Mouse (Mus musculus) CH12.LX (cell line): Measurements from ENCODE around the gene Ush1g. TPM values are rescaled to one million over a fixed set of nuclear protein-coding genes. Genes with fewer than 3 reads are reported as not detected.

ENCODE experiments used
- DNase-seq: peaks from one replicate; pipeline ENCODE4 v3.0.0-alpha.2; 2013; ENCODE audit errors: extremely low read depth
- H3K27ac ChIP-seq: 2 replicates; pipeline ENCODE4 v1.5.1; 2012; ENCODE audit warnings: low read depth, mild to moderate bottlenecking, control low read depth, moderate library complexity; ENCODE audit not compliant: insufficient read depth
- H3K27me3 ChIP-seq: replicated peaks from 2 replicates; pipeline ENCODE3; 2012; ENCODE audit warnings: inconsistent platforms
- H3K36me3 ChIP-seq, 2 experiments: replicated peaks in 1 of 2; 2 replicates each; pipeline versions ENCODE3 to v1.6.1; 2012; ENCODE audit warnings: inconsistent platforms in 1 of 2, low read length in 1 of 2, mild to moderate bottlenecking in 1 of 2, mixed read lengths in 1 of 2, moderate library complexity in 1 of 2; ENCODE audit not compliant: control insufficient read depth in 1 of 2, insufficient read depth in 1 of 2
- H3K4me1 ChIP-seq, 2 experiments: 2 replicates each; pipeline ENCODE4 v1.6.1; 2012; ENCODE audit warnings: inconsistent platforms in 1 of 2, moderate library complexity in 1 of 2; ENCODE audit not compliant: insufficient read depth in 2 of 2, control insufficient read depth in 1 of 2
- H3K4me2 ChIP-seq: 2 replicates; pipeline ENCODE4 v1.6.1; 2012; ENCODE audit warnings: low read depth, mild to moderate bottlenecking, control low read depth; ENCODE audit not compliant: poor library complexity, insufficient read depth, severe bottlenecking
- H3K4me3 ChIP-seq, 3 experiments: fragments of 150-350 bp in 1 of 3; sonication (generic) in 1 of 3; replicated peaks in 1 of 3; 2 replicates each; pipeline versions ENCODE3 to v1.5.1; 2011 to 2012; ENCODE audit warnings: low read depth in 2 of 3, low read length in 2 of 3, mild to moderate bottlenecking in 2 of 3, moderate library complexity in 2 of 3, control low read depth in 1 of 3, improper control_type of control experiment in 1 of 3, inconsistent platforms in 1 of 3, mixed read lengths in 1 of 3; ENCODE audit not compliant: poor library complexity in 1 of 3
- H3K79me2 ChIP-seq: replicated peaks from 2 replicates; pipeline ENCODE4 v1.6.1; 2012; ENCODE audit warnings: mild to moderate bottlenecking, moderate library complexity; ENCODE audit not compliant: control insufficient read depth, poor library complexity, insufficient read depth, severe bottlenecking; ENCODE audit errors: extremely low read depth
- H3K9ac ChIP-seq: 2 replicates; pipeline ENCODE4 v1.6.1; 2012; ENCODE audit warnings: low read depth, mild to moderate bottlenecking, control low read depth, moderate library complexity; ENCODE audit not compliant: insufficient read depth
- H3K9me3 ChIP-seq: replicated peaks from 2 replicates; pipeline ENCODE3; 2012; ENCODE audit warnings: low read length, inconsistent platforms, mixed read lengths
- BHLHE40 ChIP-seq: IDR thresholded peaks from 2 replicates; pipeline ENCODE4 v1.6.1; 2011; ENCODE audit warnings: mild to moderate bottlenecking, low read depth, low read length, improper control_type of control experiment
- CHD1 ChIP-seq: IDR thresholded peaks from 2 replicates; pipeline ENCODE4 v1.6.1; 2012; ENCODE audit warnings: low read depth, low read length, improper control_type of control experiment, inconsistent platforms
- CHD2 ChIP-seq: IDR thresholded peaks from 2 replicates; pipeline ENCODE4 v1.6.1; 2011; ENCODE audit warnings: low read length, improper control_type of control experiment
- CTCF ChIP-seq, 2 experiments: IDR thresholded peaks in 1 of 2; conservative IDR thresholded peaks in 1 of 2; 2 replicates each; pipeline ENCODE4 v1.5.1; 2011 to 2012; ENCODE audit warnings: low read depth in 2 of 2, low read length in 2 of 2, improper control_type of control experiment in 1 of 2, inconsistent platforms in 1 of 2, mild to moderate bottlenecking in 1 of 2, moderate library complexity in 1 of 2
- ELF1 ChIP-seq: IDR thresholded peaks from 2 replicates; pipeline ENCODE4 v1.6.1; 2014; ENCODE audit warnings: low read depth, mild to moderate bottlenecking, inconsistent platforms, low read length, improper control_type of control experiment
- EP300 ChIP-seq: IDR thresholded peaks from 2 replicates; pipeline ENCODE4 v1.6.1; 2011; ENCODE audit warnings: low read length, improper control_type of control experiment
- ETS1 ChIP-seq: conservative IDR thresholded peaks from 2 replicates; pipeline ENCODE4 v1.6.1; 2012; ENCODE audit warnings: low read depth, mild to moderate bottlenecking, inconsistent platforms, low read length, improper control_type of control experiment, moderate library complexity
- KAT2A ChIP-seq: IDR thresholded peaks from 2 replicates; pipeline ENCODE4 v1.6.1; 2012; ENCODE audit warnings: low read length, improper control_type of control experiment, inconsistent platforms; ENCODE audit not compliant: insufficient replicate concordance
- MAX ChIP-seq: IDR thresholded peaks from 2 replicates; pipeline ENCODE4 v1.6.1; 2011; ENCODE audit warnings: low read length, improper control_type of control experiment
- MYC ChIP-seq: IDR thresholded peaks from 2 replicates; pipeline ENCODE4 v1.6.1; 2011; ENCODE audit warnings: low read depth, mild to moderate bottlenecking, improper control_type of control experiment, low read length
- POLR2A ChIP-seq: IDR thresholded peaks from 2 replicates; pipeline ENCODE4 v1.6.1; 2011; ENCODE audit warnings: low read depth, mild to moderate bottlenecking, improper control_type of control experiment, low read length
- POLR2AphosphoS2 ChIP-seq: IDR thresholded peaks from 2 replicates; pipeline ENCODE4 v1.6.1; 2011; ENCODE audit warnings: low read depth, low read length, improper control_type of control experiment
- USF1 ChIP-seq: IDR thresholded peaks from 2 replicates; pipeline ENCODE4 v1.6.1; 2014; ENCODE audit warnings: low read depth, mild to moderate bottlenecking, inconsistent platforms, low read length, improper control_type of control experiment
- ZC3H11A ChIP-seq: IDR thresholded peaks from 2 replicates; pipeline ENCODE4 v1.6.1; 2012; ENCODE audit warnings: low read depth, mild to moderate bottlenecking, inconsistent platforms, low read length, improper control_type of control experiment
- ZMIZ1 ChIP-seq: IDR thresholded peaks from 2 replicates; pipeline ENCODE4 v1.6.1; 2012; ENCODE audit warnings: low read depth, mild to moderate bottlenecking, inconsistent platforms, low read length, improper control_type of control experiment
- ZNF384 ChIP-seq: IDR thresholded peaks from 2 replicates; pipeline ENCODE4 v1.6.1; 2012; ENCODE audit warnings: low read depth, low read length, improper control_type of control experiment, inconsistent platforms
- dilution Hi-C: fragments of 300-500 bp; cut with MboI; formaldehyde crosslinking; loops from 2 replicates; pipeline ENCODE4 v1.14.3; 2020; ENCODE audit warnings: low sequenced_read_pairs; ENCODE audit not compliant: extremely low pct_unique_long_range_greater_than_20kb, extremely low pct_ligation_motif_present
- in situ Hi-C: fragments of 300-500 bp; cut with MboI; formaldehyde crosslinking; loops from 3 replicates; pipeline ENCODE4 v1.14.3; 2019; ENCODE audit warnings: low sequenced_read_pairs, low pct_ligation_motif_present, low pct_unique_long_range_greater_than_20kb, mixed read lengths
- polyA plus RNA-seq: library from polyadenylated mRNA; unstranded; fragments of >175 nt; gene quantifications from 2 replicates; pipeline ENCODE4 v1.2.1, GENCODE M21; 2012; ENCODE audit warnings: low read depth; ENCODE audit not compliant: insufficient read length
- total RNA-seq, 2 experiments: library from RNA; depleted of rRNA; stranded (reverse); fragments of 300-350 nt in 1 of 2; fragments of >200 nt in 1 of 2; gene quantifications; 2 replicates each; pipeline ENCODE4 v1.2.3; 2012 to 2014

The Ush1g gene
- total and polyA plus RNA-seq, 3 experiments = 0.42 TPM; not detected in 2

GRCm38 (mm10) chr11:115273735-115274134 lies 48.1 kb downstream of the Ush1g start:
- Histone ChIP-seq H3K4me3 (peak overlapping the region in 1 of 3 experiments; percentile 7), H3K9ac (0 out of 2 replicates have a peak overlapping the region, but pooled peaks have one; percentile 6), H3K79me2 (0 out of 2 replicates have a peak, but pooled peaks cover 9% of the 10 kb centered on the region), H3K9me3 (no peaks in the 10 kb centered on the region), H3K27ac (peak overlapping the region; percentile 23; the same call in 1 of the 2 replicates), H3K27me3 (no peaks in the 10 kb centered on the region), H3K4me1 (peaks cover 33 to 57% of the 10 kb centered on the region in 2 experiments), H3K36me3 (peaks cover 35 to 54% of the 10 kb centered on the region in 2 experiments), H3K4me2 (peak overlapping the region; percentile 89)
- DNase-seq = no peak
- dilution Hi-C loops = no loop called here
- in situ Hi-C loops = loop anchor here (5.0 kb wide), 2 partner anchors 41 to 111 kb away; partner anchors contain the start of gene Slc9a3r1
- TF ChIP-seq KAT2A = no peak
- TF ChIP-seq ZNF384 = no peak
- TF ChIP-seq BHLHE40 = no peak
- no peak for TF ChIP-seq USF1
- no peak for TF ChIP-seq EP300
- TF ChIP-seq MYC = no peak
- no peak for TF ChIP-seq MAX
- no peak for TF ChIP-seq CHD2
- no peak for TF ChIP-seq ZC3H11A
- no peak for TF ChIP-seq CHD1
- TF ChIP-seq CTCF (conservative IDR thresholded peaks at IDR 0.05 in 1 of 2, IDR thresholded peaks at IDR 0.05 in 1 of 2; ENCODE audit: low read depth in 2 of 2, low read length in 2 of 2) = no peak
- TF ChIP-seq POLR2AphosphoS2 = no peak
- no peak for TF ChIP-seq ETS1

- Histone ChIP-seq H3K79me2 (0 out of 2 replicates have a peak, but pooled peaks cover 9% of the 10 kb centered on the region), H3K9ac (no peak overlapping the region), H3K36me3 (peaks cover 43 to 62% of the 10 kb centered on the region in 2 experiments), H3K27ac (no peak overlapping the region), H3K4me3 (no peak overlapping the region), H3K4me2 (no peak overlapping the region), H3K27me3 (no peaks in the 10 kb centered on the region)
- in situ Hi-C loops = loop anchor here (5.0 kb wide), 2 partner anchors 41 to 111 kb away; partner anchors contain the start of gene Slc9a3r1
- DNase-seq = no peak
- TF ChIP-seq ZMIZ1 (no peak), MYC (no peak), POLR2A (no peak), MAX (no peak), POLR2AphosphoS2 (no peak), ELF1 (no peak)
- TF ChIP-seq, all 38 proteins: peak for 0
- H3K9me3 ChIP-seq = no peaks in the 10 kb centered on the region
- dilution Hi-C loops = no loop called here
- H3K4me1 ChIP-seq = peaks cover 30 to 49% of the 10 kb centered on the region in 2 experiments
These were observed 48.8 kb downstream of the Ush1g start for GRCm38 (mm10) chr11:115272894-115273498.
